ENCODE assay signal across 8 mouse cellular contexts in the genomic region with DNA sequence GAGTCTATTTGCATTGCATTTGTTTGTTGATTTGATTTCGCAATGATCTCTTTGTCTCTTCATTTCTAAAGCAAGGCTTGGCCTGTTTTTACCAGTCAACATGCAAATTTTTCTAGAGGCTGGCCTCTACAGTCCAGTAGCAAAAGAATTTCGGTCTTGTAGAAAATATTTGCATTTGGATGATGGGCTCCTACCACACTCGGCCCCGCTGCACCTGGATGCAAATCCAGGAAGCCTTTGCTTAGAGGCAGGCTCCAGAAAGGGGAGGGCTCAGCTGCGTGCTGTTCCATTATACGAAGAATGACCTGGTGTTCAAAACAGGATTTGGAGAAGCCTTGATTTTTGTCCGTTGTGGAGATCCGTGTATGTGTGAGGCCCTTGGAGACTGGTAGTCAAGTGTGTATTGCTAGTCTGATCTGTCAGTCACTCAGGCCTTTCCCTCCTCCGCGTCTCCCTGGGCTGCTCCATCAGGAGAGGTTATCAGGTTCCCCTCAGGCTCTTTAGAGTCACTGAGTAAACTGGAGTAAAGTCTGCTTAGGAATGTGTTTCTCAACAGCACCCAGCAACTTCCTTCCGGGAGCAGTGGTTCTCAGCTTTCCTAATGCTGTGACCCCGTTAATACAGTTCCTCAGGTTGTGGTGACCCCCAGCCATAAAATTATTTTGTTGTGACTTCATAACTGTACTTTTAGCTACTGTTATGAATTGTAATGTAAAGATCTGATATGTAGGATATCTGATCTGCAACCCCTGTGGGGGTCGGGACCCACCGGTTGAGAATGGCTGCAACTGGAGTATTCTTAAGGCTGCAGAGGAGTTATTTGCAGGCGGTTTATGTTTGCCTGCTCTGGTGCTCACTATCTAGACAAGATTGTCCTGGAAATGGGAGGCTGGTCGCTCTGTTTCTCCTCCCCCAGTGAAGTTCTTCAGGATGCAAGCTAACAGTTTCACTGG. TPM values are rescaled to one million over a fixed set of nuclear protein-coding genes. Genes with fewer than 3 reads are reported as not detected.
DNase-seq lines count a peak whose midpoint lies in the region; ATAC-seq lines count a peak whose summit lies in the region.

No protein-coding gene starts in this region.

- peak overlapping the region; percentile 29 for H3K4me2 ChIP-seq in heart, embryonic 11.5 days
- H3K4me2 ChIP-seq in kidney, embryonic 14.5 days (replicated peaks; ENCODE audit: low read depth, low read length), result no peak overlapping the region

- H3K27me3 ChIP-seq in heart, embryonic 11.5 days (ENCODE audit: control insufficient read depth, insufficient read depth, low read length), result no peaks in the 10 kb centered on the region
- no peaks in the 10 kb centered on the region for H3K27me3 ChIP-seq in kidney, embryonic 14.5 days (ENCODE audit: control insufficient read depth, insufficient read depth, low read length)

- ATAC-seq in heart, embryonic 11.5 days (replicated peaks; ENCODE audit: insufficient number of reproducible peaks, low FRiP score, low TSS enrichment), result no peak
- ATAC-seq in kidney, embryonic 14.5 days (ENCODE audit: low FRiP score, low TSS enrichment), result peak; percentile 76; the same call in 1 of the 2 replicates

- WGBS in heart, embryonic 11.5 days (ENCODE audit: insufficient replicate concordance), result 27% methylated on average over 16 of the region's 16 CpGs
- 28% methylated on average over 16 of the region's 16 CpGs for WGBS in kidney, embryonic 14.5 days

- H3K36me3 ChIP-seq in heart, embryonic 11.5 days (ENCODE audit: control insufficient read depth, insufficient read depth, low read length), result no peaks in the 10 kb centered on the region
- no peaks in the 10 kb centered on the region for H3K36me3 ChIP-seq in kidney, embryonic 14.5 days (ENCODE audit: control insufficient read depth, insufficient read depth, low read length)

- peak overlapping the region; percentile 35 for H3K27ac ChIP-seq in heart, embryonic 11.5 days (ENCODE audit: low read depth, low read length)
- peak overlapping the region; percentile 24; the same call in 1 of the 2 replicates for H3K27ac ChIP-seq in kidney, embryonic 14.5 days (ENCODE audit: low read depth, low read length)

- DNase-seq in heart, adult 11 months, result no peak
- peak; percentile 26 for DNase-seq in embryo, embryonic 9.5 days (ENCODE audit: extremely low spot score)
- peak; percentile 58 for DNase-seq in lung, postnatal 36 days
- no peak for DNase-seq in gastrocnemius, postnatal 4 days (ENCODE audit: low spot score in 2 of 2)
- DNase-seq in gastrocnemius, adult 8-10 months (ENCODE audit: low spot score in 2 of 2), result no peak
- no peak for DNase-seq in gastrocnemius, postnatal 10 days

- no peaks in the 10 kb centered on the region for H3K9me3 ChIP-seq in heart, embryonic 11.5 days (replicated peaks; ENCODE audit: control insufficient read depth, low read length)
- H3K9me3 ChIP-seq in kidney, embryonic 14.5 days (ENCODE audit: control insufficient read depth, low read length), result no peaks in the 10 kb centered on the region

- peaks cover 22% of the 10 kb centered on the region for H3K4me1 ChIP-seq in heart, embryonic 11.5 days (ENCODE audit: control insufficient read depth, insufficient read depth, low read length)
- H3K4me1 ChIP-seq in kidney, embryonic 14.5 days (ENCODE audit: control insufficient read depth, insufficient read depth, low read length), result peaks cover 26% of the 10 kb centered on the region

- H3K4me3 ChIP-seq in heart, embryonic 11.5 days (ENCODE audit: low read depth, low read length), result no peak overlapping the region
- no peak overlapping the region for H3K4me3 ChIP-seq in kidney, embryonic 14.5 days (ENCODE audit: low read length)

- H3K9ac ChIP-seq in heart, embryonic 11.5 days (ENCODE audit: low read depth, low read length), result 0 out of 2 replicates have a peak overlapping the region, but pooled peaks have one; percentile 34
- H3K9ac ChIP-seq in kidney, embryonic 14.5 days (ENCODE audit: low read depth, low read length), result no peak overlapping the region

RNA-seq across cellular contexts. Expression of gene Sox4, which starts 35.5 kb away (rescaled TPM):
- polyA plus RNA-seq in heart, embryonic 11.5 days (2014; fragmentation: Nextera tagmentation; extraction: Ambion mirVana), result 45.6 and 47.0 TPM in 2 replicates
- 75.1 and 100 TPM in 2 replicates for polyA plus RNA-seq in kidney, embryonic 14.5 days (2014; fragmentation: Nextera tagmentation; extraction: Ambion mirVana)
- total RNA-seq in gastrocnemius, postnatal 4 days (2021), result 10 to 100 TPM; 51.8 to 52.8 TPM
- total RNA-seq in gastrocnemius, adult 8-10 months (2022), result 1 to 10 TPM; 1.1 to 2.5 (median 1.6) TPM
- total RNA-seq in gastrocnemius, postnatal 10 days (2021), result 10 to 100 TPM; 23.8 to 37.5 TPM

Comparison
In these comparisons a context has a peak if more than half of its experiments do, and no peak if none do; other contexts are left out.
1. RNA of gene Sox4, which starts 35.5 kb away (total RNA-seq): 51.8 to 52.8 TPM in gastrocnemius, postnatal 4 days and 23.8 to 37.5 TPM in gastrocnemius, postnatal 10 days; 1.1 to 2.5 TPM in gastrocnemius, adult 8-10 months; every median in the first group is over 4 times any median in the second.
2. DNase-seq: peak in embryo, embryonic 9.5 days (single experiment) and lung, postnatal 36 days (single experiment); none in heart, adult 11 months (single experiment), gastrocnemius, postnatal 4 days (0 of 2), gastrocnemius, adult 8-10 months (0 of 2) and gastrocnemius, postnatal 10 days (single experiment).